Mouse (Mus musculus) myocyte (in vitro differentiated cells): Measurements from ENCODE around the gene Kif3a.

Experiments
- CEBPB ChIP-seq: IDR thresholded peaks from 2 replicates; pipeline ENCODE4 v1.6.1; 2011; ENCODE audit warnings: mild to moderate bottlenecking, moderate library complexity; ENCODE audit not compliant: poor library complexity, insufficient read depth, severe bottlenecking
- E2F4 ChIP-seq: IDR thresholded peaks from one replicate; pipeline ENCODE4 v1.6.1; 2011; ENCODE audit warnings: mild to moderate bottlenecking, control low read depth, moderate library complexity; ENCODE audit not compliant: insufficient read depth
- MAX ChIP-seq: IDR thresholded peaks from one replicate; pipeline ENCODE4 v1.6.1; 2011; ENCODE audit warnings: low read depth, mild to moderate bottlenecking, control low read depth
- MYOD1 ChIP-seq, 3 experiments: IDR thresholded peaks; one replicate each; pipeline ENCODE4 v1.6.1; 2011; ENCODE audit warnings: control low read depth in 2 of 3, low read depth in 2 of 3, mild to moderate bottlenecking in 2 of 3, moderate library complexity in 1 of 3; ENCODE audit not compliant: insufficient read length in 2 of 3, control insufficient read depth in 1 of 3
- MYOG ChIP-seq, 3 experiments: IDR thresholded peaks; one replicate each; pipeline ENCODE4 v1.6.1; 2011; ENCODE audit warnings: control low read depth in 2 of 3, low read depth in 2 of 3, mild to moderate bottlenecking in 2 of 3; ENCODE audit not compliant: insufficient read length in 2 of 3, control insufficient read depth in 1 of 3, insufficient read depth in 1 of 3
- POLR2A ChIP-seq: IDR thresholded peaks from one replicate; pipeline ENCODE4 v1.6.1; 2011; ENCODE audit warnings: low read depth, mild to moderate bottlenecking, control low read depth, moderate library complexity; ENCODE audit not compliant: insufficient read length
- REST ChIP-seq: IDR thresholded peaks from one replicate; pipeline ENCODE4 v1.6.1; 2011; ENCODE audit warnings: mild to moderate bottlenecking, control low read depth, moderate library complexity; ENCODE audit not compliant: insufficient read depth, insufficient read length
- TCF12 ChIP-seq: IDR thresholded peaks from one replicate; pipeline ENCODE4 v1.6.1; 2011; ENCODE audit warnings: mild to moderate bottlenecking, control low read depth; ENCODE audit not compliant: poor library complexity, insufficient read depth, severe bottlenecking

DNA sequence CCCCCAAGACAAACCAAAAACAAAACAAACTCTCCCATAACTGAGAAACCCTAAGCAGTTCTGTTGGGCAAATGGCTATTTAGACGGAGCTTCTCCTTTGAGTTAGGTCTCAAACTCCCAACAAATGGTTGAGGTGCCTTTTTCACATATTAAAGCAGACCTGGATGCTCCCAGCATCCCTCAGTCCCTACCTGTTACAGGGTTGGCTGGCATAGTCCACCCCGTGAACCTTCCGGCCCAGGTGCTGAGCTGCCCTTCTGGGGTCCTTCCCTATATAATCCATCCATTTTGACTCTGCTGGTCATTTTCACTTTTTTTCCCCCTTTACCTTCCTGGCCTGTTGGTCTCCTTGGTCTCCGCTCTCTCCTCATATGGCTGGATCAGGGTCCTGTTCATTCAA is 533 bp upstream of the Kif3a start:
- no peak for TF ChIP-seq POLR2A
- TF ChIP-seq MYOD1 (IDR thresholded peaks at IDR 0.05; ENCODE audit: control insufficient read depth in 1 of 3, insufficient read length in 2 of 3, low read depth in 2 of 3) = no peak
- no peak for TF ChIP-seq MAX
- no peak for TF ChIP-seq MYOG (IDR thresholded peaks at IDR 0.05; ENCODE audit: control insufficient read depth in 1 of 3, insufficient read depth in 1 of 3, insufficient read length in 2 of 3, low read depth in 2 of 3)
- no peak for TF ChIP-seq CEBPB
- no peak for TF ChIP-seq E2F4
- TF ChIP-seq TCF12 = no peak
- TF ChIP-seq REST = no peak
